Mouse (Mus musculus) testis, adult 2 months (tissue): ENCODE data around the gene Mettl9. TPM values are rescaled to one million over a fixed set of nuclear protein-coding genes. Genes with fewer than 3 reads are reported as not detected.
A peak's percentile ranks its signal among the peaks of the same experiment; 100 is the strongest.

Source experiments
- H3K27ac ChIP-seq: fragments of 200-500 bp; 2 replicates; pipeline ENCODE4 v1.5.1; 2012; ENCODE audit warnings: low read depth, low read length; ENCODE audit not compliant: control insufficient read depth, insufficient read depth
- H3K27me3 ChIP-seq: fragments of 200-500 bp; 2 replicates; pipeline ENCODE4 v1.6.1; 2012; ENCODE audit warnings: mild to moderate bottlenecking, low read length, moderate library complexity; ENCODE audit not compliant: control insufficient read depth, insufficient read depth
- H3K36me3 ChIP-seq: fragments of 200-500 bp; 2 replicates; pipeline ENCODE4 v1.6.1; 2012; ENCODE audit warnings: mild to moderate bottlenecking, low read length; ENCODE audit not compliant: control insufficient read depth, insufficient read depth
- H3K4me1 ChIP-seq: fragments of 200-500 bp; 2 replicates; pipeline ENCODE4 v1.6.1; 2012; ENCODE audit warnings: low read length; ENCODE audit not compliant: control insufficient read depth, insufficient read depth
- H3K4me3 ChIP-seq: fragments of 200-500 bp; 2 replicates; pipeline ENCODE4 v1.5.1; 2012; ENCODE audit warnings: low read depth, mild to moderate bottlenecking, low read length, moderate library complexity, mixed read lengths; ENCODE audit not compliant: control insufficient read depth
- CTCF ChIP-seq: fragments of 200-500 bp; IDR thresholded peaks from 2 replicates; pipeline ENCODE4 v1.5.1; 2012; ENCODE audit warnings: low read depth, mild to moderate bottlenecking, inconsistent platforms, low read length, moderate library complexity; ENCODE audit not compliant: control insufficient read depth, insufficient read depth, insufficient replicate concordance
- POLR2A ChIP-seq: fragments of 200-500 bp; IDR thresholded peaks from 2 replicates; pipeline ENCODE4 v1.6.1; 2012; ENCODE audit warnings: low read depth, mild to moderate bottlenecking, inconsistent platforms, low read length, moderate library complexity; ENCODE audit not compliant: control insufficient read depth
- polyA plus RNA-seq: library from polyadenylated mRNA; depleted of rRNA; stranded (reverse); fragments of >200 nt; gene quantifications from 2 replicates; pipeline ENCODE4 v1.2.3, GENCODE M21; 2012

Mettl9 gene
- polyA plus RNA-seq, 1 experiment, result 9.8 TPM

DNA sequence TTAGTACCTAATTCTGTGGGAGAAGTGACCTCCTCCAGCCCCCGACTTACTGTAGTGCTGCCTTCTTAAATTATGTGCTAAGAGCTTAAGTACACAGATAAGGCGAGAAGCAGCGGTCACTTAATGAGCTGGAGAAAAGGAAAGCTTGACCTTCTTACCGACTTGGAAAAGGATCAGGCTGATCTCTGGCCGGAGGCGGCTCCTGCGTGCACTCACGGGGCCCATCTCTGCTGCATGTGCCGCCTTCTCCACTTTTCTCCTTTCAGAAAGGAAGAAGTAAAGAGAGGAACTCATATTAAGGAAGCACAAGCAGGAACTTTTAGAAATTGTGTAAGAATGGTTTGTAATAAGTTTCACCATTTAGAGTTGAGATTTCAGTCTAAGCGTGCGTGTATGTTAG lies 40.0 kb downstream of the Mettl9 start, which contains the start of gene Igsf6:
Gene Igsf6 (minus strand): TSS at position 292 of the 400 bp plus-strand sequence.
- TF ChIP-seq POLR2A, result no peak
- no peak for TF ChIP-seq CTCF
- no peaks in the 10 kb centered on the region for H3K36me3 ChIP-seq
- H3K27ac ChIP-seq, result no peak within 1 kb of the TSS
- H3K4me1 ChIP-seq, result no peaks in the 10 kb centered on the region
- H3K4me3 ChIP-seq, result no peak within 1 kb of the TSS
- no peaks in the 10 kb centered on the region for H3K27me3 ChIP-seq

DNA sequence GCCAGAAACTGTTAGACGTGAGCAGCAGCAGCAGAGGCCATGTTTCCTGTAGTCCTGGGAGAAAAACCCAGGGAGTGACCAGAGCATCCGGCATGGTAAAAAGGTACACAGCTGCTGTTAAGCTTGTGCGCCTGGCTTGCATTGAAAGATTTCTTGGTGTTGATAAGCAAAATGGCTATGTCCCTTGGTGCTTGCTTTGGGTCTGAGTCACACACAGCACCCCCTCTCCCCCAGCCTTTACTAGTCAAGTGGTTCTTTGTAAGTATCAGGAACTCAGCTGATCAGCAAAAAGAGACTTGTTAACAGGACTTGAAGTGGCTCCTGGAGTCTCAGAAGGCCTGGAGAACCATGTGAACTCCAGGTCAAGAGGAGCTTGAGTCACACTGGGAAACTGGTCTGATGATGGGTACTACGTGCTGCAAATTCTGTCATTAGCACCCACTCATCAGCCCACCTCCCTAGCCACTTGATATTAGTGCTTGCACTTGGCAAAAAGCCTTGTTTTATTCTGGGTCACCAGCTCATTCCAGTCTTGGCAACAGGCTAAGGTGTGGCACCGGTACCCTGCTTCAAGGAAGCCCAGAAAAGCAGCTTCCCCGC lies 40.7 kb downstream of the Mettl9 start:
- Histone ChIP-seq H3K27me3 (no peaks in the 10 kb centered on the region), H3K4me3 (no peak overlapping the region), H3K4me1 (no peaks in the 10 kb centered on the region), H3K36me3 (no peaks in the 10 kb centered on the region), H3K27ac (no peak overlapping the region)
- TF ChIP-seq POLR2A (no peak), CTCF (no peak)

DNA sequence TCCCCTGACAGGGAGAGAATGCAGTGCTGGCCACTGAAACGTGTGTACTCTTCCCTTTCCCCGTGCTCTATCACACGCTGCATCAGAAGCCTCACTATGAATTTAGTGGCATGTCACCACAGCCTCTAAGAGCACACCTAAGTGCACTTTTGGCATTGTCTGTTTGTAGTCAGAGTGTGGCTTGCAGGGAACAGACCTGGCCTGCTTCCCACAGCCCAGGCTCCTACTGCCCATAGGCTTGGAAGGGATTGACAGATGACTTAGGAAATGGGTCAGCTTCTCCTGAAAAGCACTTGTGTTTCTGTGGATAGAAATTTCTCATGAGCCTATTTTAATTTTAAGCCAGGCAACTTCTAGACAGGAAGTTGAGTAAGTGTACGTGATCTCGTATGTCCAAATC lies 41.2 kb downstream of the Mettl9 start:
- H3K27ac ChIP-seq, result no peak overlapping the region

DNA sequence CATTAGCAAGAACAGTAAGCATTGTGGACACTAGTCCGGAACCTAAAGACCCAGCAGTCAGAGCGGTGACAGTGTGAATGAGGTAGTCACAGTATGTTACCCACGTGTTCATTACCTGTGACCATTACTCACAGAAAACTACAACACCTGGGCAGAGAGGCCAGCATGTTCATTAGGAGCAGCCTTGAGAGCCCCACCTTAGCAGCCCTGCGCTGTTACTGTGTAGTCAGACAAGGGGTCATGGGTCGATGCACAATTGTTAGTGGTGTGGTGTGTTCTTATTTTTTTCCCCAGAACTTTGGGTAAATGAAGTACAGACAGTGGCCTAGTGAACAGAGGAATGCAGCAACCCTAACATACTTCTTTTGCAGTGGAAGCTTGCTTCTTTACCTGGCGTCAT lies 43.1 kb downstream of the Mettl9 start:
- Histone ChIP-seq H3K36me3 (no peaks in the 10 kb centered on the region), H3K27ac (no peak overlapping the region), H3K27me3 (no peaks in the 10 kb centered on the region), H3K4me1 (no peaks in the 10 kb centered on the region), H3K4me3 (no peak overlapping the region)
- TF ChIP-seq POLR2A (no peak), CTCF (no peak)

More for the DNA sequence above, 41.2 kb downstream of the Mettl9 start:
- TF ChIP-seq POLR2A, result no peak
- TF ChIP-seq CTCF, result no peak
- Histone ChIP-seq H3K36me3 (no peaks in the 10 kb centered on the region), H3K4me1 (no peaks in the 10 kb centered on the region), H3K27me3 (no peaks in the 10 kb centered on the region), H3K4me3 (no peak overlapping the region)

DNA sequence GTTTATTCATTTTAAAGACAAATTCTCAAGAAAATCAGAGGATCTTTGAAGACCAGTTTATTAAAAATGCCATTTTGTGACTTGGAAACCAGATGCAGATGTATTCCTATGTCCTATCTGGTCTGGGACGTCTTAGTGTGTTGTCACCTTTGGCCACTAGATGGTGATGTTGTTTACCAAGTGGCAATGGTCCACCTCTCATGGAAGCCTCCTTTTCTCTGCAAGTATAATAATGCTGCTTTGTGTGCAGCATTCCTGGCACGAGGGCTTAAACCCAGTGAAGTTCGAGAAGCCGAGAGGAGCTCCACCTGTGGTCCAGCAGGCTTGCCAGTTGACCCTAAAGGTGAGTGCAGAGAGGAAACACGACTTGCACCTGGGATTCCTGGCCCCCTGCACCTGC lies 43.6 kb downstream of the Mettl9 start:
- no peaks in the 10 kb centered on the region for H3K4me1 ChIP-seq
- TF ChIP-seq CTCF, result 0 out of 2 replicates have a peak, but pooled peaks have one; percentile 10
- TF ChIP-seq POLR2A, result no peak
- no peaks in the 10 kb centered on the region for H3K27me3 ChIP-seq
- H3K36me3 ChIP-seq, result no peaks in the 10 kb centered on the region
- no peak overlapping the region for H3K27ac ChIP-seq
- H3K4me3 ChIP-seq, result no peak overlapping the region

DNA sequence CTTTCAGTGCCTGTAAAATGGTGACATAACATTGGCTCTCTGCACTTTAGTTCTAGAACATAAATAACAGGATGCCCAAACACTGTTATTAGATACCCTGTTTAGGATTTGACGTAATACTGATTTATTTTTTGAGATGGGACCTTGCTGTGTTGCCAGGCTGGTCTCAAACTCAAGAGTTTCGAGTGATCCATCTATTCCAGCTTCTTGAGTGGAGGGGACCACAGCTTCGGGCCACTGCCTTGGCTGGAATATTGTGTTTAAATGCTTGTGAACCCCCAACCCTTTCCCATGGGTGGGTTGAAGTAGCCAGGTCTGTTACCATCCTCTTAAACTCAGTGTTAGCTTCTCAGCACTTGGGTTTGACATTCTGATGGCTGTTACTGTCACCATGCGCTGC lies 47.1 kb downstream of the Mettl9 start, which contains the start of gene Otoa:
Gene Otoa (plus strand): TSS at position 301 of the 400 bp plus-strand sequence.
- H3K36me3 ChIP-seq, result no peaks in the 10 kb centered on the region
- H3K27me3 ChIP-seq, result no peaks in the 10 kb centered on the region
- TF ChIP-seq POLR2A (no peak), CTCF (no peak)
- no peak within 1 kb of the TSS for H3K27ac ChIP-seq
- no peaks in the 10 kb centered on the region for H3K4me1 ChIP-seq
- no peak within 1 kb of the TSS for H3K4me3 ChIP-seq

DNA sequence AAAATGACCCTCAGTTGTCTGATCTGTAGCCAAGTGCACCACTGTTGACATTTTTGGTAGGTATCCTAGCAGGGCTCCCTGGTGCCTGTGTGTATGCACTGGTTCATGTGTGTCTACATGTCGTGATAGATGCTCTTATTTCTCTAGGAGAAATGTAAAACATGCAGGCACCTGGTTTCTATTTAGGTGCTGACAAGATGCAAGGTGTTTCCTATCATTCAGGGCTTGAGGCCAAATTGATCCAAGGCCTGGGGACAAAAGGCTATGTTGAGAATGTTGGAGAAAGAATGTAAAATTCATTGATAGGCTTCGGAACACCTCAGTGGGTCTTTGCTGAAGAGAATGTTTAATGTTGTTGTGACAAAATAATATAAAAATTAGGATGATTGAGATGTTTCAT lies 47.6 kb downstream of the Mettl9 start:
- H3K27me3 ChIP-seq, result no peaks in the 10 kb centered on the region
- H3K36me3 ChIP-seq, result no peaks in the 10 kb centered on the region
- H3K4me3 ChIP-seq, result no peak overlapping the region
- TF ChIP-seq CTCF (no peak), POLR2A (no peak)
- H3K27ac ChIP-seq, result no peak overlapping the region
- no peaks in the 10 kb centered on the region; the same call in 1 of the 2 replicates for H3K4me1 ChIP-seq

DNA sequence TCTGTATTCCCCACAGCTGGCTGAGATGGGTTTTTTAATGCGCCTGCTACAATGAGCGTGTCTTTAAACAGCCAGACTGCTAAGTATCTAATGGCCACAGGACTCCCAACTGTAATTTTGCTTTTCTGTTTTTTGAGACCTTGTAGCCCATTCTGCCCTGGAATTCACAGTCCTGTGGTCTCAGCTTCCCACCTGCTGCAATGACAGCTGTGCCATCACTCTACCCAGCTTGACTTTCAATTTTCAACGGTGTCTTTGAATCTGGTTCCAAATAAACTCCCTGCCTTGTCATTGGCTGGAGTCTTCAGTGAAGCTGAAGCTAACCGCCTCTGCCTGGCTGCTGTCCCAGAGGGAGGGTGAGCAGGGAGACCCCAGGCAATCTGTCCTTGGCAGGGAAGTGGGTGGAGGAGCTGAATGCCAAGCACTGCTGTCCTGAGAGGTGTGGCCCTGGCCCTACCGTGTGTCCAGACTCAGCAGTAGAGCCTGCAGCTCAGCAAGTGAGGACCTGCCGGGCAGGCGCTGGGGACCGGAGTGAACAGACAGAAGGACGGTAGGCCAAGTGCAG lies 48.8 kb downstream of the Mettl9 start:
- no peaks in the 10 kb centered on the region for H3K27me3 ChIP-seq
- H3K4me1 ChIP-seq, result no peaks in the 10 kb centered on the region; the same call in 1 of the 2 replicates
- no peak for TF ChIP-seq POLR2A
- TF ChIP-seq CTCF, result no peak
- H3K4me3 ChIP-seq, result no peak overlapping the region
- H3K36me3 ChIP-seq, result no peaks in the 10 kb centered on the region
- H3K27ac ChIP-seq, result no peak overlapping the region
